16 mouse cellular contexts compared by ENCODE assay signal in the genomic region with DNA sequence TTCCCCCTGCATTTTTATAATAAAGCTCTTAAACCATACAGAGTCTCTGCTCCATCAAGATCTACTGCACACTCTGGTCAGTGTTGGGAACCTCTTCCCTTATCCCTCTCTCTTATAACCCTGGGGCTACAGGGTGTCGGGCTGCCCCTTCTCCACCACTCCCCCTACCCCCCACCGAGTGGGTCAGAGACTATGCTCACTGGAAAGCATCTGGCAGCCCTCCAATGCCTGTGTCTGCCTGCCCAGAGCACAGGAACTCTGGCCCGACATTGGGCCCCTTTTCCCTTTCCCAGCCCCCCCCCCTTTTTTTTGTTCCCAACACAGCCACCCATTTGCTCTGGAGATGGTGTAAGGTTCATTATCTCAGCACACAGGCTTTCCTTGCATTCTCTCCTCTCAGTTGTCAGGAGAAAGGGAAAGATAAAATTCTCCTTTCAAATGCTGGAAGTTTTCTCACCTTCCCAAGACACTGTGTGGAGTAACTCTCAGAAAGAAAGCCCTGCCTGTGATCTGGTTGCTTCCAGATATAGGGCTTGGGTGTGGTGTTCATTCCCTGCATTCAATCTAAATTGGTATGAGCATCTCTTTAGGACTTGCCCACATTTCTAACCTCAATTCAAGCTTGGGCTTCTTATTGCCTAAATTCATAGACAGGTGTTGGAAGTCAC.
DNase-seq lines count a peak whose midpoint lies in the region; ATAC-seq and TF ChIP-seq lines count a peak whose summit lies in the region.
"Had no signal": no experiment of that assay in that cellular context is flagged by ENCODE, and none has a peak within 500 bp of the region (broad histone marks: within the 10 kb centered on the region; RNA-seq: fewer than 3 reads in every experiment).

No protein-coding gene starts in this region.

- H3K27me3 ChIP-seq in heart, embryonic 12.5 days (replicated peaks): no peaks in the 10 kb centered on the region
- H3K27me3 ChIP-seq in midbrain, embryonic 12.5 days: no peaks in the 10 kb centered on the region
- no peaks in the 10 kb centered on the region for H3K27me3 ChIP-seq in midbrain, postnatal 0 days (ENCODE audit: insufficient read depth, low read length)
- H3K27me3 ChIP-seq: embryonic facial prominence, embryonic 15.5 days; hindbrain, embryonic 12.5 days; lung, embryonic 15.5 days had no signal

- peak; percentile 89 for ATAC-seq in heart, embryonic 12.5 days (ENCODE audit: insufficient number of reproducible peaks, low FRiP score)
- 0 out of 2 replicates have a peak, but pooled peaks have one; percentile 47 for ATAC-seq in midbrain, embryonic 12.5 days (ENCODE audit: low FRiP score, low read depth)
- no peak for ATAC-seq in midbrain, postnatal 0 days (ENCODE audit: low FRiP score)
- ATAC-seq: CD4-positive, CD25-positive, alpha-beta regulatory T cell, adult 4 months; intestine, postnatal 0 days had no signal

- 10% methylated on average over 3 of the region's 3 CpGs for WGBS in heart, embryonic 12.5 days
- WGBS in midbrain, embryonic 12.5 days: 40% methylated on average over 3 of the region's 3 CpGs
- WGBS in midbrain, postnatal 0 days: 28% methylated on average over 3 of the region's 3 CpGs

- no peak overlapping the region for H3K27ac ChIP-seq in heart, embryonic 12.5 days (ENCODE audit: poor library complexity, severe bottlenecking)
- H3K27ac ChIP-seq in midbrain, embryonic 12.5 days (replicated peaks): no peak overlapping the region
- H3K27ac ChIP-seq in midbrain, postnatal 0 days (ENCODE audit: low read depth, low read length): no peak overlapping the region
- no peak overlapping the region for H3K27ac ChIP-seq in ES-E14 (ENCODE audit: insufficient read depth, low read depth, low read length, poor library complexity, severe bottlenecking)
- H3K27ac ChIP-seq: embryonic facial prominence, embryonic 15.5 days; hindbrain, embryonic 12.5 days; lung, embryonic 15.5 days had no signal

- H3K9ac ChIP-seq in heart, embryonic 12.5 days: no peak overlapping the region
- H3K9ac ChIP-seq in midbrain, embryonic 12.5 days (replicated peaks): no peak overlapping the region
- H3K9ac ChIP-seq in midbrain, postnatal 0 days (replicated peaks; ENCODE audit: low read length, poor library complexity, severe bottlenecking): no peak overlapping the region
- no peak overlapping the region for H3K9ac ChIP-seq in ES-E14 (ENCODE audit: insufficient read depth, low read depth, low read length, poor library complexity, severe bottlenecking)
- H3K9ac ChIP-seq: embryonic facial prominence, embryonic 15.5 days; hindbrain, embryonic 12.5 days; lung, embryonic 15.5 days had no signal

- intact Hi-C loops in heart, postnatal 14 days (cut with DNase I): no loop called here

- no peaks in the 10 kb centered on the region for H3K9me3 ChIP-seq in heart, embryonic 12.5 days (replicated peaks)
- no peaks in the 10 kb centered on the region for H3K9me3 ChIP-seq in midbrain, embryonic 12.5 days
- H3K9me3 ChIP-seq in midbrain, postnatal 0 days (ENCODE audit: low read length): no peaks in the 10 kb centered on the region
- no peaks in the 10 kb centered on the region for H3K9me3 ChIP-seq in ES-E14 (ENCODE audit: control insufficient read depth, insufficient read depth, low read depth, low read length)
- H3K9me3 ChIP-seq: embryonic facial prominence, embryonic 15.5 days; hindbrain, embryonic 12.5 days; lung, embryonic 15.5 days had no signal

- H3K4me3 ChIP-seq in heart, embryonic 12.5 days: no peak overlapping the region
- no peak overlapping the region for H3K4me3 ChIP-seq in midbrain, embryonic 12.5 days
- H3K4me3 ChIP-seq in midbrain, postnatal 0 days (ENCODE audit: low read depth, low read length): no peak overlapping the region
- no peak overlapping the region for H3K4me3 ChIP-seq in ES-E14 (ENCODE audit: insufficient read depth in 1 of 2, low read depth in 1 of 2, low read length in 2 of 2, poor library complexity in 1 of 2, severe bottlenecking in 1 of 2)
- H3K4me3 ChIP-seq: embryonic facial prominence, embryonic 15.5 days; hindbrain, embryonic 12.5 days; lung, embryonic 15.5 days had no signal

- no peak overlapping the region for H3K4me2 ChIP-seq in heart, embryonic 12.5 days
- no peak overlapping the region for H3K4me2 ChIP-seq in midbrain, embryonic 12.5 days (replicated peaks)
- H3K4me2 ChIP-seq in midbrain, postnatal 0 days (ENCODE audit: low read depth, low read length, poor library complexity, severe bottlenecking): no peak overlapping the region
- H3K4me2 ChIP-seq: embryonic facial prominence, embryonic 15.5 days; hindbrain, embryonic 12.5 days; liver, embryonic 11.5 days; lung, embryonic 15.5 days had no signal

- H3K36me3 ChIP-seq in heart, embryonic 12.5 days: no peaks in the 10 kb centered on the region
- no peaks in the 10 kb centered on the region for H3K36me3 ChIP-seq in midbrain, embryonic 12.5 days
- no peaks in the 10 kb centered on the region for H3K36me3 ChIP-seq in midbrain, postnatal 0 days (ENCODE audit: insufficient read depth, low read length)
- H3K36me3 ChIP-seq in ES-E14 (ENCODE audit: control insufficient read depth, insufficient read depth, low read length, poor library complexity, severe bottlenecking): no peaks in the 10 kb centered on the region
- H3K36me3 ChIP-seq: embryonic facial prominence, embryonic 15.5 days; hindbrain, embryonic 12.5 days; lung, embryonic 15.5 days had no signal

- in situ Hi-C loops in ES-E14 (cut with MboI; ENCODE audit: low sequenced_read_pairs in 2 of 2, unreplicated experiment in 2 of 2): no loop called here

- no peak for TF ChIP-seq CTCF in midbrain, postnatal 0 days (IDR thresholded peaks at IDR 0.05)

- no peak for DNase-seq in heart, postnatal 14 days
- DNase-seq in midbrain, postnatal 0 days (ENCODE audit: low spot score): no peak
- peak; percentile 2 for DNase-seq in ES-E14 (ENCODE audit: low read depth, low spot score)
- peak; percentile 20 for DNase-seq in R1 (ENCODE audit: low read depth, low spot score)
- DNase-seq in MN1 (ENCODE audit: low spot score): no peak
- DNase-seq: cerebellum, adult 2 months; gastrocnemius, postnatal 14 days; kidney, postnatal 10 days had no signal

- peaks cover 11% of the 10 kb centered on the region; the same call in 1 of the 2 replicates for H3K4me1 ChIP-seq in heart, embryonic 12.5 days (replicated peaks)
- no peaks in the 10 kb centered on the region for H3K4me1 ChIP-seq in midbrain, embryonic 12.5 days
- no peaks in the 10 kb centered on the region for H3K4me1 ChIP-seq in midbrain, postnatal 0 days (ENCODE audit: insufficient read depth, low read length)
- H3K4me1 ChIP-seq in ES-E14 (ENCODE audit: control insufficient read depth in 2 of 2, insufficient read depth in 2 of 2, low read length in 2 of 2, poor library complexity in 1 of 2): no peaks in the 10 kb centered on the region
- H3K4me1 ChIP-seq: embryonic facial prominence, embryonic 15.5 days; lung, embryonic 15.5 days had no signal

TF ChIP-seq in ES-E14, 5 proteins besides CTCF, POLR2A, EP300 and RAD21:
- TF ChIP-seq CHD2 (IDR thresholded peaks at IDR 0.05; ENCODE audit: low read depth, low read length) (no peak), MAFK (IDR thresholded peaks at IDR 0.05; ENCODE audit: insufficient read depth, low read depth, low read length) (no peak), ZC3H11A (IDR thresholded peaks at IDR 0.05; ENCODE audit: borderline replicate concordance, low read depth, low read length) (no peak), ZNF384 (IDR thresholded peaks at IDR 0.05; ENCODE audit: low read depth, low read length) (no peak), HCFC1 (IDR thresholded peaks at IDR 0.05; ENCODE audit: borderline replicate concordance, insufficient read depth, low read length) (no peak)

Comparison
In these comparisons a context has a peak if more than half of its experiments do, and no peak if none do; other contexts are left out.
1. DNase-seq: peak in ES-E14 (single experiment) and R1 (single experiment); none in heart, postnatal 14 days (0 of 2), midbrain, postnatal 0 days (single experiment) and MN1 (single experiment).